Mouse (Mus musculus) mouse embryonic stem cell (cell line): ENCODE data around the gene Ltbp4.

Source experiments
- in situ Hi-C, 2 experiments: fragments of 300-500 bp; cut with MboI; formaldehyde crosslinking; loops; 1 replicate in 1 of 2; 3 replicates in 1 of 2; pipeline ENCODE4 v1.14.3; 2019 to 2020; ENCODE audit warnings: low sequenced_read_pairs in 2 of 2, low pct_unique_long_range_greater_than_20kb in 1 of 2, mixed read lengths in 1 of 2; ENCODE audit not compliant: unreplicated experiment in 1 of 2

Gene Ltbp4

DNA sequence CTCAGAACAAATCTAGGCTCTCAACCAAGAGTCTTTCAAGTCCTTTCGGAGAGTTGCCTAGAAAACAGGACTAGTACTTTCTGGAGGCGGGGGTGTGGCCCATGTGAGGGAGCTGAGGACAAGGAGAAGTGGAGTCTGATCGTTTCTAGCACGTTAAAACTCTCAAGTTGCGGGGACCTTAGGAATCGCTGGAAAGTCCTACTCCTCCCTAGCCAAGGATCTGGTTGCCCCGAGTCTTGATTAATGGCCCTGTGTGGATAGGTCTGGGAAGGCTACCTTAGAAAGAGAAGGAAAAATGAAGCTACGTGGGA, 6.0 kb downstream of the Ltbp4 start:
- in situ Hi-C loops, result no loop called here

DNA sequence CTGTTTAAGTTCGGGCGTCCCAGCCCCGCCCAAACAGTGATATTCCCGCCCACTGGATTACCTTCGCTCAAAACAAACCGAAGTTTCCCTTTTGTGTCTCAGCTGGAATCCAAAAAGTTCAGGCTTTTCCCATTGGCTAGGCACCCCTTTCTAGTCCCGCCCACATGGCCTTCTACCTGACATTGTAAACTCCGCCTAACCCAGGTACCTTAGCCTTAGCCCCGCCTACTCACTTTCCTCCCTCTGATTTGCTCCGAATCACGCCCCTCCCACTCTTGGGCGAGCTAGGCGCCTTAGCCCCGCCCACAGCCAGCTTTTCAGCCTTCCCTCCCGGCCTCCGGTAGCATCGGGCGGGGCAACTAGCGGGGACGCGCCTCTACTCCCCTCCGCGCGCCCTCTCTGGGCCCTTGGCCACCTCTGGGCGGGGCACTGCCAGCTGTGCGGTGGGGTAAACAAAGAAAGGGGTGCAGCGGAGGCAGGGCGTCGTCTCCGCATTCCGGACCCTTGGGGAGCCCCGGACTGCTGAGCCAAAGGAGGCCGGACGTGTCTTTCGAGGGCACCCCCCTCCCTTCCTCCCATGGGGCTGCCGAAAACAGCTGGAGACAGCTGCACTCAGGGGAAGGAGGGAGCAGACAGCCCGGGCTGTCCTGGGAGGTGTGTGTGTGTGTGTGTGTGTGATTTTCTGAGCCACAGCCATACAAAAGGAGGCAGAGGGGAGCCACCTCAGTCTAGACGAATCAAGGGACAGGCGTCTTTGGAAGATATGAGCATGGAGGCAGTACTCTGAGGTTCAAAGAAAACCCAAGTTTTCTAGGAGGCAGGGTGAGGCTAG, 6.6 kb downstream of the Ltbp4 start:
- in situ Hi-C loops, result no loop called here

DNA sequence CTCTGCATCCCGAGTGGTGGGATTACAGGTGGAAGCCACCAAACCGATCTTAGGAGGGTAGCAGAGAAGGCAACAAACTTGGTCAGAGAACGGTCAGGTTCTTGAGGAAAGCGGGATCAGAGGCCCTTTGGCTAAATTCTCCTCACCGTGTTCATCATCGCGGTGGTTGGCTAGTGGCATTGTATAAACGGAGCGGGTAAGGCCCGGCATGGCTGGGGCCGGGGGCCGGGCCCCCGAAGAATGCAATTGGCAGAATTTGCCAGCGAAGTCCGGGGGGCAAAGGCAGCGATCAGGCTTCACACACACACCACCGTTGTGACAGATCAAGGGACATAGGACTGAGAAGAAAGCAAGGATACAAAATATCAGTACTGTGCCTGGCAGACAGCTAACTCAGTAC, 7.5 kb downstream of the Ltbp4 start:
- in situ Hi-C loops, result loop anchor here in 1 of 2 experiments (5.0 kb wide), 1 partner anchor 38 kb away; no protein-coding TSS in a partner anchor

DNA sequence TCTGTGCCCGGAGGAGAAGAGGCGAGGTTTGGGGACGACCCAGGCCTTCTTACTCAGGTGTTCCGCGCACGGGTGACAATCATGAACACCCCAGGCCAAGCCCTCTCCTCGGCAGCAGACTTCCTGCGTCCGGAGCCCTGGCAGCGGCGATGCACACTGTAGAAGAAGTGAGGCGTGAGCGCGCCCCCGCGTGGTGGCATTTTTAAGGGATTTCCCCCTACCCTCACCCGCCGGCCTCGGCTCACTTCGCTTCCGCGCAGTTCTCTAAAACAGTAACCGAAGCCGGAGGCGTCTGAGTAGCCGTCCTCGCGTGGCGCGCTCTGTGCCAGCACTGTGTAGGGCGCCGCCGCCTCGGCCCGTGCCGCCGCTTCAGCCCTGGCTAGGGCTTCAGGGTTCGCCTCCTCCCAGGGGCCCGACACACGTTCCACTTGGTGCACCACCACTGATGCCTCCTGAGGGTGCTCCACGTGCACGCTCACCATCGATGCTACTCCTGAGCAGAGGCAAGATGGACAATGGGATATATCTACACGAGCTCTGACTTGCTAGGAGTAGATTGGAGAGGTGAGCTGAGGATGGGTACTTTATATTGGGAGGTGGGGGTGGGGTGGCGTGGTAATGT, 8.1 kb downstream of the Ltbp4 start:
- in situ Hi-C loops, result loop anchor here in 1 of 2 experiments (5.0 kb wide), 1 partner anchor 37 kb away; no protein-coding TSS in a partner anchor

DNA sequence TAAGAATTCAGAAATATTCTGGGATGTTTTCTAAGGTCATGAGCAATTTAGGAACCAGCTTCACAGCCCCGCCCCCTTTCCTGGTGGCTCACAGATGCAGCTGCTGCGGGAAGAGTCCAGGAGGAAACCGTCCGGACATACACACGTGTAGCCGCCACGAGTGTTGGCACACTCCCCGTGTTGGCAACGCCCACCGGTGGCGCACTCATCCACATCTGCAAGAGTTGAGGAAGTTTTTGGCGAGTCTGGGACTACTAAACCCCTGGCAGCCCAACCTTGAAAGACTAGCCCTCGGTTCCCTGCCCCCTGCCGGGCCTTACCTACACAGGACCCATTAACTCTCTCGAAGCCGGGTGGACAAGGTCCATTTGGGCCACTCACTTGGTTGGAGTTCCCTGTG, 8.8 kb downstream of the Ltbp4 start:
- in situ Hi-C loops, result loop anchor here in 1 of 2 experiments (5.0 kb wide), 1 partner anchor 36 kb away; no protein-coding TSS in a partner anchor

DNA sequence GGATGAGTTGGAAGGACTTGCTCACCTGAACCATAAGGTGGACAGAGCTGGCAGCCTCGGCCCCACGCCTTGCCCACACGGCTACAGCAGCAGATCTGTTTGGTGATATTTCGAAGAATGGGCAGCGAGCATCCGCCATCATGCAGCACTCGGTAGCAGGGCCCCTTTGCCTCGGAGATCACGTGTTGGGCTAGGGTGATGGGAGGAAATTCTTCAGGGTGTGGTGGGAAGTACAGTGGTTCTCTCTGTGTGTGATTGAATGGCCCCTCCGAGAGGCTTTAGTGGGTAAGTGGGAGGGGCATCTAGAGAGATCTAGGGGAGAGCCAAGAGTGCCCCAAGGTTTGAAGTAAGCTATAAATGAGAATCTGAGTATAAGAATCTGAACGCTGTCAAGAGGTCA, 9.3 kb downstream of the Ltbp4 start:
- in situ Hi-C loops, result loop anchor here in 1 of 2 experiments (5.0 kb wide), 1 partner anchor 36 kb away; no protein-coding TSS in a partner anchor

DNA sequence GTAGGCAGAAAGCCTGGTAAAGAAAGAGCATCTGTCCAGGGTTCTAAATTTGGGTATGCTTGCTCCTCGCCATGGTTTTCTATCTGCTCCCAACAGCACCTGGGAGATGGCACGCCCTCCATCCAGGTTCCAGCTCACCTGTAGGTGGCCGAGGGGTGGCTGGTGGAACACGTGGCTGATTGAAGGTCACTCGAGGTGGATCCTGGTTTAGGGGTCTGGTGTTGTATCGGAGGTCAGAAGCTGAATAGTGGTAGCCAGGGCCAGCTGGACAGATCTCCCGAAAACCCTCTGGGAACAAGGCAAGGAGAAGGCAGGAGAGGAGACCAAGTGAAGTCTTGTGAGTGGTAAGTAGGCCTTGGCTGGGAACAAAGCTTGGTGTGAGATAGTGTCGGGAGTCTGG, 10.0 kb downstream of the Ltbp4 start:
- in situ Hi-C loops, result loop anchor here in 1 of 2 experiments (5.0 kb wide), 1 partner anchor 35 kb away; no protein-coding TSS in a partner anchor

DNA sequence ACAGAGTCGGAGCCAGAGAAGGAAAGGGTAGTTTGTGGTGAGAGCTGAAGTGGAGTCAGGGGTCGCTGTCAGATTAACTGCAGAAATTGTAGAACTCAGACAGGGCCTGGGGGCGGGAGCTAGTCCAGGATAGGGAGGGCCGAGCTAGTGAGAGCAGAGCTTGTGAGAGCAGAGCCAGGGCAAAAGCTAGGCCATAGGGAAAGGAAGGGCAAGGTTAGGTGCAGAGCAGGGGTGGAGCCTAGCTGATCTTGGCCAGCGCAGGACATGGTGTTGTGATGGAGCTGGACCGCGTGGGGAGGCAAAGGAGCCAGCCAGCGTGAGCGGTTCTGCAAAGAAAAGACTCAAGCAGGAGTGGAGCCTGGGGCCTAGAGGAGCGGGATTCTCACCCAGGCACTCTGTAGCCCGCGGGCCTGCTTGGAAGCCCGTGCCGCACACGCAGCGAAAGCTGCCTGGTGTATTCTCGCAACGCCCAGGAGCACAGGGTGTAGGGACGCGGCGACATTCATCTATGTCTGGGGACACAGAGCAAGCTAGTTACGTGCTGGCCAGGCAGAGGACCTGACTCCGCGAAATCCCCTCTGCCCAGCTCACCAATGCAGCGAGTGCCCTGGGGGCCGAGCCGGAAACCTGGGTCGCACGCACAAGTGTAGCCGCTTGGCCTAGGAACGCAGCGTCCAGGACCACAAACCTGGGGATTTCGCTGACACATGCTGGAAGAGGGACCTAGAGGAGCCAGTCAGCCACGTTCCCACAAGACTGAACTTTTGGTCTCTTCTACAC, 11.2 kb downstream of the Ltbp4 start:
- in situ Hi-C loops, result loop anchor here in 1 of 2 experiments (5.0 kb wide), 1 partner anchor 34 kb away; no protein-coding TSS in a partner anchor

DNA sequence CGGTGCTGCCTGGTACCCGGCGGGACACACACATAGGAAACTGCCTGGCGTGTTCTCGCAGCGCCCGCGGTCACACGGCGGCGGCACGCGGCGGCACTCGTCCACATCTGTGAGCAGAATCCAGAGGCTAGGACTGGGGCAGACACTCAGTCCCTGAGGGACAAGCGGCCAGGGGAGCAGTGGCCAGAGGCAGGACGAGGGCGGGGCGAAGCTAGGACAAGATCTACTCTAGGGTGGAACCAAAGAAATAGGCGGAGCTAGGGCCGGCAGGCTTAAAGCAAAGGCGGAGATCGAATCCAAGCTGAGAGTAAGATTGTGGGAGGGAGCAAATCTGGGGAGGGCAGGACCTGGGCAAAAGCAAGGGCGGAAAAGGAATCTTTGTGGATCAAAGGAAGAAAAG, 11.8 kb downstream of the Ltbp4 start:
- in situ Hi-C loops, result loop anchor here in 1 of 2 experiments (5.0 kb wide), 1 partner anchor 33 kb away; no protein-coding TSS in a partner anchor

DNA sequence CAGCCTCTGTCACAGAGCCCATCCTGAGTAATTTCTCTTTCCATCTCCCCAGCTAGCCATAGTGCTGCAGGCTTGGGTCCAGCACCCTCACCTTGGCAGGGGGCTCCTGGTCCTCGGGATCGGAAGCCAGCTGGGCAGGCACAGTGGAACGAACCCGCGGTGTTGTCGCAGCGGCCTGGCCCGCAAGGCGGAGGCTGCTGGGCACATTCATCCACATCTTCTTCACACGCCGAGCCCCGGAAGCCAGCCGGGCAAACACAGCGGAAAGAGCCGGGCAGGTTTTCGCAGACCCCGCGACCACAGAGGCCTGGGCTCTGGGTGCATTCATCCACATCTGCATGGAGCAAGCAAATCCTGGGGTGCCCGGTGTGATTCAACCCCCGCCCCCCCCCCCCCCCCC, 12.6 kb downstream of the Ltbp4 start:
- in situ Hi-C loops, result loop anchor here in 1 of 2 experiments (5.0 kb wide), 1 partner anchor 33 kb away; no protein-coding TSS in a partner anchor

DNA sequence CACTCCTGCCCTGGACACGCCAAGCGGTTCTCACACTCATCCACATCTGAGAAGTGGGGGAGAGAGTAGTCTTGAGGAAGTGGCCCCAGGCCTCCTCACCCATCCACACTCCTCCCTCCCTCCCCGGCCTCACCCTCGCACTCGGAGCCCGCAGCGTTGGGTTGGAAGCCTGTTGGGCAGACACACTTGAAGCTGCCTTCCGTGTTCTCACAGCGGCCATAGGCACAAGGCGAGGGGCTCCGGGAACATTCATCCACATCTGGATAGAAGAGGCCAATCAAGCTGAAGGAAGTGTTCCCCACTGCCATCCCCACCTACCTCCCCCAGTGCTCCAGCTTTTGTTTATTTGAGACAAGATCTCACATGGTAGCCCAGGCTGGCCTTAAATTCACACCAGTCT, 13.3 kb downstream of the Ltbp4 start:
- in situ Hi-C loops, result no loop called here

DNA sequence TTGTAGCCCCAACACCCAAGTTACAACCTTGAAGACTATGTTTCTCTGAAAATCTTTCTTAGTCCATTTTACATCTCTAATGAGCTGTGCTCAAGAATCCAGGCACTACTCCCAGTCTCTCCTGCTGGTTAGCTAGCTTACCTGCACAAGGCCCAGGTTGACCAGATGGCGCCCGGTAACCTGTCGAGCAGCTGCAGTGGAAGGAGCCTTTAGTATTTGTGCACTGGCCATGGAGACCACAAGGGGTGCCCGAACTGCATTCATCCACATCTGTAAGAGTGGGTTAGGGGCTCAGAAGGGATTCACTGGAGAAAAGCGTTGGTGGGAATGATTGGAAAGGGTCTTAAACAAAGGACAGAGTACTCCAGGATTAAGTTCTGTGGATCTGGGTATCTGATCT, 14.5 kb downstream of the Ltbp4 start:
- in situ Hi-C loops, result no loop called here

DNA sequence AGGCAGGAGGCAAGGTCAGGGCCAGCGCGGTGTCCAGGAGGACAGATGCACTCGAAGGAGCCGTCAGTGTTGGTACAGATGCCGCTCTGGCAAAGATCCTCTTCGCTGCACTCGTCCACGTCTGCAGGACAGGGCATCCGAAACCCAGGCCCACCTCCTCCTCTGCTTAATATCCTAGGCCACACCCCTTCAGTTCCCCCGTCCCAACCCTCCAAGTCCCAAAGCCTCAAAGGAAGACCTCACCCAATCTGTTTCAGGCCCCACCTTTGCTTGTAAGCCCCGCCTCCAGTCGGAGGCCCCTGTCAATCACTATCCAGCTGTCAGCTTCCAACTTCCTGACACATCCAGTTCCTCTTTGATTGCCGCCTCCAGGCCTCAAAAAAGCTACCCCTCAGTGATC, 15.2 kb downstream of the Ltbp4 start:
- in situ Hi-C loops, result no loop called here

DNA sequence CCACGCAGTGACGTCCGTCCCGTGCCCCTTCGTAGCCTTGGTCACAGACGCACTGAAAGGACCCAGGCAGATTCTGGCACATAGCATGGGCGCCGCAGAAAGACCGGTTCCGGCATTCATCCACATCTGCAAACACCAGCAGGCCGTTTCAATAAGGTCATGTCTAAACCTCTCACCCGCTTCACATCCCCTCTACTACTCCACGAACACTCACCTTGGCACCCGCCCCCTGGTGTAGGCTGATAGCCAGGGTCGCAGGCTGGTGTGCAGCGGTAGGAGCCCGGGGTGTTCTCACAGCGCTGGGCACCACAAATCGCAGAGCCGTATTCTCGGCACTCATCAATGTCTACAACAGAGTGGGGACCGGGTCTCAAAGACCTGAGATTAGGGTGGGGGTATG, 18.1 kb downstream of the Ltbp4 start:
- in situ Hi-C loops, result no loop called here

DNA sequence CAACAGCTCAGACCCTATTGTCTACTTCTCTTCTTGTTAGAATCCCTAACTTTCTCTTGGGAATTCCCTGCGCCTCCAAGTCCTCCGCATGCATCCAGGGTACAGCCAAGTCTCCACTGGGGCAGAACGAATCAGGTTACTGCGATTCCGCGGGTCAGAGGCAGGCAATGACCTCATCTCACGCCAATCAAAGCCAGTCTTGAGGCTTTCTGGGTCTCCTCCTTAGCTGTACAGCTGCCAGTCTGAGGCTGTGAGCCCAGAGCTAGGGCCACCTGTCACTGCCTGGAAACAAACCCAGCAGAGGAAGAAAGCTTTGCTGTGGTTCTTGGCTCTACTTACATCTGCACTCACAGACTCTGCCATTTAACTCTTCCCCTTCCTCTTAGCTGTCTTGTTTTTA, 21.5 kb downstream of the Ltbp4 start:
- in situ Hi-C loops, result no loop called here

DNA sequence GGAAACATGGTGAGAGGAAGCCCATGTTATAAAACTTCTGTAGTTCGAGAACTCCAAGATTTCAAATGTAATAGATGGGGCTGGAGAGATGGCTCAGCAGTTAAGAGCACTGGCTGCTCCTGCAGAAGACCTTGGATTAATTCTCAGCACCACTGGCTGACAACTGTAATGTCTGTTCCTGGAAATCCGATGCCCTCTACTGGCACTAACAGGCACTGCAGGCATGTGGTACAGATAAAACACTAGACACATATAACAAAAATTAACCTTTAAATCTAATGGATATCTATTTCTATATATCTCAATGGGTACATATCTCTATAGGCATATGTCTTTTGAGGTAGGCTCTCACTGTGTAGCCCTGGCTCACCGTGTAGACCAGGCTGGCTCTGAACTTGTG, 23.1 kb downstream of the Ltbp4 start:
- in situ Hi-C loops, result no loop called here

DNA sequence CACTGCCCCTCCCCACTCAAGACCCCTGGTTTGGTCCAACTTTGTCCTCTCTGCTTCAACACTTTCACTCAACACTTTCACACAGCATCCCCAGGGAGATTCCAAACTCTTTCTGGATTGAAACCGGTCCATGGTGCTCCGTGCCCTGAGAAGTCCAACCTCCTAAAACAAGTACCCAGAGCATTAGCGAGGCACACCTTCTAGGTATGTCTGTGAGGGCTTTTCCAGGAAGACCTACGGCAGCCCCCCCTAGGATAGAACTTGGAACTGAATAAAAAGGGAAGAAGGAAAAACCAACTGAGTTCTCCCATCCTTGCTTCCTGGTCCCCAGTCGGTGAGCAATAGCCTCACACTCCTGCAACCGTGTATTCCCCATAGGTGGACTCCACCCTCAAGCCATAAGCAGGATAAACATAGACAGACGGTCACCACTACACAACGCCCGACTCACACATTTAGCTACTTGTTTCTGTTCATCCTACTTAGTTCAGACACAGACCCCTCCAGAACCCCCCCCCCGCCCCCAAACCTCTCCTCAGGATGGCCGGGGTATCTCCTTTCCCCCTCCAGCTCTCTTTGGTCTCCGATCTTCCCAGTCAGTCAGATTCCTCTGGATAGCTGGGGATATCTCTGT, 25.7 kb downstream of the Ltbp4 start:
- in situ Hi-C loops, result no loop called here

DNA sequence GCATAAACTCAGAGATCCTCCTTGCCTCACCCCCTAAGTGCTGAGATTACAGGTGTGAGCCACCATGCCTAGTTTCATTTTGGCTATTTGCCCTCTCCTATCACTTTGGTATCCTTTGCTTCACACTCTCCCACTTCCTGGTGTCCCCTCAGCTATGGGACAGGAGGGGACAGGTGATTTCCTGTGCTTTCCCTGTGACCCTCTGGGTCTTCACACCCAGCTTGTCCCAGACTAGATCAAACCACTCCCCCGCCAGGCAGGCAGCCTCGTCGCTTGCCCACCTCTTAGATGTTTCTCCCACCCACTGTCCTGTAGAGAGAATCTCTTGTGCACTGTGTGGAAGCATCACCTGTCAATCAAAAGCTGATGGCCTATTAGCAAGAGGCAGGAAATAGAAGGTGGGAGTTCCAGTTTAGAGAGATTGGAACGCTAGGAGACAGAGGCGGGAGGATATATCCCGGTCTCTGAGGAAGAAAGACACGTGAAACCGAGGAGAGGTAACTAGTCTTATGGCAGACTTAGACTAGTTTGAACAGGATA, 26.4 kb downstream of the Ltbp4 start:
- in situ Hi-C loops, result no loop called here
